Mouse (Mus musculus) heart, embryonic 13.5 days (tissue): ENCODE measurements around the gene Cerkl. TPM values are rescaled to one million over a fixed set of nuclear protein-coding genes. Genes with fewer than 3 reads are reported as not detected.

Experiments
- ATAC-seq: fragments of 200-750 bp; cut with Nextera tagmentation; 2 replicates; pipeline ENCODE4 v1.8.0; 2017; ENCODE audit warnings: moderate TSS enrichment; ENCODE audit not compliant: insufficient number of reproducible peaks, low FRiP score, low TSS enrichment; ENCODE audit errors: extremely low read depth
- H3K27ac ChIP-seq: fragments of 300-500 bp; sonication (generic); replicated peaks from 2 replicates; pipeline ENCODE4 v1.5.1; 2015; ENCODE audit warnings: moderate library complexity, mild to moderate bottlenecking, inconsistent platforms
- H3K27me3 ChIP-seq: fragments of 300-500 bp; sonication (generic); replicated peaks from 2 replicates; pipeline ENCODE4 v1.6.1; 2015; ENCODE audit warnings: mild to moderate bottlenecking, inconsistent platforms
- H3K36me3 ChIP-seq: fragments of 300-500 bp; sonication (generic); 2 replicates; pipeline ENCODE4 v1.6.1; 2015; ENCODE audit warnings: mild to moderate bottlenecking, inconsistent platforms
- H3K4me1 ChIP-seq: fragments of 300-500 bp; sonication (generic); 2 replicates; pipeline ENCODE4 v1.6.1; 2015; ENCODE audit warnings: inconsistent platforms
- H3K4me2 ChIP-seq: fragments of 300-500 bp; sonication (generic); 2 replicates; pipeline ENCODE4 v1.6.1; 2015; ENCODE audit warnings: inconsistent platforms, mild to moderate bottlenecking, moderate library complexity
- H3K4me3 ChIP-seq: fragments of 300-500 bp; sonication (generic); 2 replicates; pipeline ENCODE4 v1.5.1; 2015; ENCODE audit warnings: moderate library complexity, mild to moderate bottlenecking, inconsistent platforms
- H3K9ac ChIP-seq: fragments of 300-500 bp; sonication (generic); 2 replicates; pipeline ENCODE4 v1.6.1; 2015; ENCODE audit warnings: inconsistent platforms, mild to moderate bottlenecking, moderate library complexity
- H3K9me3 ChIP-seq: fragments of 300-500 bp; sonication (generic); 2 replicates; pipeline ENCODE4 v1.6.1; 2016; ENCODE audit warnings: inconsistent platforms
- WGBS: fragments of 180-500 bp; shearing (Covaris S2); methylation state at CpG from one replicate; pipeline ENCODE4 v1.1.7; 2015; ENCODE audit warnings: mixed read lengths; 5-methylcytosine and 5-hydroxymethylcytosine counted together
- polyA plus RNA-seq: library from polyadenylated mRNA; unstranded; fragments of >200 nt; fragmentation: Nextera tagmentation; extraction: Ambion mirVana; gene quantifications from 2 replicates; pipeline ENCODE4 v1.2.1, GENCODE M21; 2015

Gene Cerkl
- polyA plus RNA-seq, 1 experiment from 2014 or later, result 0.44 TPM

GRCm38 (mm10) chr2:79339003-79339402, 117.6 kb downstream of the Cerkl start:
- H3K4me2 ChIP-seq, result no peak overlapping the region
- H3K9ac ChIP-seq, result no peak overlapping the region
- 78% methylated on average over 1 of the region's 1 CpGs for WGBS
- H3K4me3 ChIP-seq, result no peak overlapping the region
- no peak overlapping the region for H3K27ac ChIP-seq
- no peaks in the 10 kb centered on the region for H3K9me3 ChIP-seq
- no peaks in the 10 kb centered on the region for H3K4me1 ChIP-seq
- no peaks in the 10 kb centered on the region for H3K36me3 ChIP-seq
- no peak for ATAC-seq
- H3K27me3 ChIP-seq, result no peaks in the 10 kb centered on the region

- H3K27ac ChIP-seq, result no peak overlapping the region
- H3K9me3 ChIP-seq, result no peaks in the 10 kb centered on the region
- WGBS, result 73% methylated on average over 1 of the region's 1 CpGs
- H3K27me3 ChIP-seq, result no peaks in the 10 kb centered on the region
- no peak overlapping the region for H3K4me3 ChIP-seq
- H3K4me1 ChIP-seq, result no peaks in the 10 kb centered on the region
- no peak overlapping the region for H3K9ac ChIP-seq
- H3K36me3 ChIP-seq, result no peaks in the 10 kb centered on the region
- H3K4me2 ChIP-seq, result no peak overlapping the region
- ATAC-seq, result no peak
These were observed 120.4 kb downstream of the Cerkl start for GRCm38 (mm10) chr2:79336141-79336540.

- no peak for ATAC-seq
- no peak overlapping the region for H3K9ac ChIP-seq
- no peak overlapping the region for H3K4me2 ChIP-seq
- no peak overlapping the region for H3K27ac ChIP-seq
- no peaks in the 10 kb centered on the region for H3K4me1 ChIP-seq
- no peaks in the 10 kb centered on the region for H3K36me3 ChIP-seq
- H3K9me3 ChIP-seq, result no peaks in the 10 kb centered on the region
- H3K27me3 ChIP-seq, result no peaks in the 10 kb centered on the region
- H3K4me3 ChIP-seq, result no peak overlapping the region
These were observed 121.9 kb downstream of the Cerkl start for GRCm38 (mm10) chr2:79334661-79335060.

GRCm38 (mm10) chr2:79328079-79328478, 128.5 kb downstream of the Cerkl start:
- 61% methylated on average over 2 of the region's 2 CpGs for WGBS
- no peak for ATAC-seq

GRCm38 (mm10) chr2:79316182-79316880, 140.3 kb downstream of the Cerkl start:
- 81% methylated on average over 9 of the region's 9 CpGs for WGBS
- H3K4me3 ChIP-seq, result no peak overlapping the region
- ATAC-seq, result no peak
- H3K4me2 ChIP-seq, result no peak overlapping the region
- peaks cover 8% of the 10 kb centered on the region; the same call in 1 of the 2 replicates for H3K36me3 ChIP-seq
- no peak overlapping the region for H3K27ac ChIP-seq
- no peaks in the 10 kb centered on the region for H3K9me3 ChIP-seq
- H3K9ac ChIP-seq, result no peak overlapping the region
- H3K27me3 ChIP-seq, result no peaks in the 10 kb centered on the region
- no peaks in the 10 kb centered on the region for H3K4me1 ChIP-seq

More at GRCm38 (mm10) chr2:79328079-79328478, 128.5 kb downstream of the Cerkl start:
- no peak overlapping the region for H3K27ac ChIP-seq
- no peaks in the 10 kb centered on the region for H3K4me1 ChIP-seq
- no peaks in the 10 kb centered on the region for H3K36me3 ChIP-seq
- H3K9ac ChIP-seq, result no peak overlapping the region
- H3K4me2 ChIP-seq, result no peak overlapping the region
- H3K4me3 ChIP-seq, result no peak overlapping the region
- no peaks in the 10 kb centered on the region for H3K27me3 ChIP-seq
- no peaks in the 10 kb centered on the region for H3K9me3 ChIP-seq

- H3K27ac ChIP-seq, result no peak overlapping the region
- no peak for ATAC-seq
- no peaks in the 10 kb centered on the region for H3K4me1 ChIP-seq
- H3K36me3 ChIP-seq, result peaks cover 4% of the 10 kb centered on the region; the same call in 1 of the 2 replicates
- H3K4me3 ChIP-seq, result no peak overlapping the region
- H3K4me2 ChIP-seq, result no peak overlapping the region
- no peak overlapping the region for H3K9ac ChIP-seq
- no peaks in the 10 kb centered on the region for H3K9me3 ChIP-seq
- 82% methylated on average over 4 of the region's 4 CpGs for WGBS
- H3K27me3 ChIP-seq, result no peaks in the 10 kb centered on the region
These were observed 141.5 kb downstream of the Cerkl start for GRCm38 (mm10) chr2:79315108-79315507.

- 65% methylated on average over 4 of the region's 4 CpGs for WGBS
- H3K9ac ChIP-seq, result no peak overlapping the region
- no peak overlapping the region for H3K27ac ChIP-seq
- H3K4me2 ChIP-seq, result no peak overlapping the region
- no peaks in the 10 kb centered on the region for H3K27me3 ChIP-seq
- no peaks in the 10 kb centered on the region for H3K9me3 ChIP-seq
- no peak for ATAC-seq
- no peaks in the 10 kb centered on the region for H3K36me3 ChIP-seq
- H3K4me3 ChIP-seq, result no peak overlapping the region
- no peaks in the 10 kb centered on the region for H3K4me1 ChIP-seq
These were observed 144.1 kb downstream of the Cerkl start for GRCm38 (mm10) chr2:79312499-79312898.

- WGBS, result 84% methylated on average over 13 of the region's 13 CpGs
- ATAC-seq, result no peak
- H3K27ac ChIP-seq, result no peak overlapping the region
- H3K9ac ChIP-seq, result no peak overlapping the region
- H3K9me3 ChIP-seq, result no peaks in the 10 kb centered on the region
- H3K27me3 ChIP-seq, result no peaks in the 10 kb centered on the region
- no peak overlapping the region for H3K4me2 ChIP-seq
- H3K36me3 ChIP-seq, result no peaks in the 10 kb centered on the region
- no peaks in the 10 kb centered on the region for H3K4me1 ChIP-seq
- no peak overlapping the region for H3K4me3 ChIP-seq
These were observed 147.0 kb downstream of the Cerkl start for GRCm38 (mm10) chr2:79309454-79310118.

GRCm38 (mm10) chr2:79307549-79307948, 149.0 kb downstream of the Cerkl start:
- no peaks in the 10 kb centered on the region for H3K27me3 ChIP-seq
- H3K4me2 ChIP-seq, result no peak overlapping the region
- no peak overlapping the region for H3K27ac ChIP-seq
- H3K9me3 ChIP-seq, result no peaks in the 10 kb centered on the region
- no peak overlapping the region for H3K4me3 ChIP-seq
- no peaks in the 10 kb centered on the region for H3K36me3 ChIP-seq
- no peaks in the 10 kb centered on the region for H3K4me1 ChIP-seq
- H3K9ac ChIP-seq, result no peak overlapping the region
- no peak for ATAC-seq
- WGBS, result 81% methylated on average over 4 of the region's 4 CpGs

- Histone ChIP-seq H3K4me2 (no peak overlapping the region), H3K27me3 (no peaks in the 10 kb centered on the region), H3K9ac (no peak overlapping the region), H3K9me3 (no peaks in the 10 kb centered on the region), H3K4me3 (no peak overlapping the region), H3K4me1 (no peaks in the 10 kb centered on the region), H3K36me3 (no peaks in the 10 kb centered on the region), H3K27ac (no peak overlapping the region)
- ATAC-seq, result no peak
These were observed 154.2 kb downstream of the Cerkl start for GRCm38 (mm10) chr2:79302398-79302797.

- no peaks in the 10 kb centered on the region for H3K27me3 ChIP-seq
- H3K27ac ChIP-seq, result no peak overlapping the region
- H3K4me2 ChIP-seq, result no peak overlapping the region
- no peaks in the 10 kb centered on the region for H3K4me1 ChIP-seq
- H3K4me3 ChIP-seq, result no peak overlapping the region
- H3K9ac ChIP-seq, result no peak overlapping the region
- H3K36me3 ChIP-seq, result no peaks in the 10 kb centered on the region
- no peaks in the 10 kb centered on the region for H3K9me3 ChIP-seq
- no peak for ATAC-seq
- WGBS, result 77% methylated on average over 6 of the region's 6 CpGs
These were observed 164.2 kb downstream of the Cerkl start for GRCm38 (mm10) chr2:79292431-79292830.

- H3K4me1 ChIP-seq, result no peaks in the 10 kb centered on the region
- H3K4me2 ChIP-seq, result no peak overlapping the region
- H3K4me3 ChIP-seq, result no peak overlapping the region
- no peaks in the 10 kb centered on the region for H3K27me3 ChIP-seq
- no peak overlapping the region for H3K27ac ChIP-seq
- H3K36me3 ChIP-seq, result no peaks in the 10 kb centered on the region
- no peaks in the 10 kb centered on the region for H3K9me3 ChIP-seq
- no peak overlapping the region for H3K9ac ChIP-seq
- no peak for ATAC-seq
- 74% methylated on average over 8 of the region's 8 CpGs for WGBS
These were observed 164.7 kb downstream of the Cerkl start for GRCm38 (mm10) chr2:79291922-79292321.
